Mouse (Mus musculus) cerebellum, postnatal 4 days (tissue): Measurements from ENCODE around the gene Zpld1.

Source experiments
- DNase-seq, 2 experiments: peaks; one replicate each; pipeline ENCODE4 v3.0.0; 2022; ENCODE audit warnings: low spot score in 2 of 2, mixed read lengths in 1 of 2

Gene Zpld1

GRCm38 (mm10) chr16:55297886-55298285 lies at the start of gene Zpld1:
Gene Zpld1, minus strand, starts transcription at chr16:55297986.
- DNase-seq = no peak

DNA sequence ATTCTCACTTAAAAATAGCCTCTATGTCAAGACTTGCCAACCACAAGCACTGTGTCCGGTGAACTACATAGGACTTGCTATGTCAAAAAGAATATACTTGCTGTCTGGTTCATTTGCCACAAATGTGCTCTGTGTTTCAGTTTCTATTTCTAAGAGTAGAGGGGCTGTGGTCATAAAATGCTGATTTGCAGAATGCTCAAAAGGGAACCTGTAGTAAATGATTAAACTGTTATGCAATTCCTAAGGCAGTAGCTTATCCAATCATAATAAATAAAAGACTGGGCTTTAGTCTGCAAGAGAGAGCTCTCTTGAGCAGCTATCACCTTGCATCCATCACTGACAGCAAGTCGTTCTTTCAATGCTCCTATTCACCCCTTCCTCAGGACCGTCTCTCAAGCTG lies 47.9 kb upstream of the Zpld1 start:
- DNase-seq = no peak

DNA sequence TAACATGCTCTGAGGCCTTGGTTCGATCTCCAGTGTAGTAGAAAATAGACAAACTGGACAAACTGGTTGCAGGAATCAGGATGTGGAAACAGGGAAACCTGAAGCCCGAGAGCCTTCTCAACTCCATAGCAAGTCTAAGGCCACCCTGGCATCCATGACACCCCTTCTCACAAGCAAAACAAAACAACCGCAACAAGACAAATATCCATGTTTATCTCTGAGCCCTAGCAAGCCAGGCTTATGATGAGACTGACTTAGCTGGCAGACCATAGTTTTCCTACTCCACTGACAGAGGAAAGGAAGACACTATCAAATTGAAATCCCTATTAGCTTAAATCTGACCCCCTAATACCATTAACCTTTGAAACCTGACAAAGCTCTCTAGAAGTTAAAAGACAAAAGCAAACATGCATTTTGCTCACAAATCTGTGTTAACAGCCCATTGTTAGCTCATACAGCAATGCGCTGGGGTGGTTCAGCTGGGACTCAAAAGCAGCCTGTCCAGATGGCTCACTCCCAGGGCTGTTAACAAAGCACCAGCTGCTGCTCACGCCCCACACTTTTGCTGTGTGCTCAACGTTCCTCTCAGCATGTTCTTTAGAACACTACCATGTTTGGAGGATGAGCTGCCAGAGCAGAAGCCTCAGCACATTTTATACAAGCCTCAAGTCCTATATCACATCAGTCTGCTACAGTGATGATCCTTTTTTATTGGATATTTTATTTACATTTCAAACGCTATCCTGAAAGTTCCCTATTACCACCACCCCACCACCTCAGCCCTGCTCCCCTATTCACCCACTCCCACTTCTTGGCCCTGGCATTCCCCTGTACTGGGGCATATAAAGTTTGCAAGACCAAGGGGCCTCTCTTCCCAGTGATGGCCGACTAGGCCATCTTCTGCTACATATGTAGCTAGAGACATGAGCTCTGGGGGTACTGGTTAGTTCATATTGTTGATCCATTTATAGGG lies 24.0 kb upstream of the Zpld1 start:
- DNase-seq = peak in 1 of 2 experiments; percentile 20

GRCm38 (mm10) chr16:55316996-55317395 lies 19.2 kb upstream of the Zpld1 start:
- DNase-seq = no peak

- no peak for DNase-seq
Observed at GRCm38 (mm10) chr16:55312106-55312505, 14.3 kb upstream of the Zpld1 start.

GRCm38 (mm10) chr16:55282696-55283095 lies 15.1 kb downstream of the Zpld1 start:
- DNase-seq = no peak

DNA sequence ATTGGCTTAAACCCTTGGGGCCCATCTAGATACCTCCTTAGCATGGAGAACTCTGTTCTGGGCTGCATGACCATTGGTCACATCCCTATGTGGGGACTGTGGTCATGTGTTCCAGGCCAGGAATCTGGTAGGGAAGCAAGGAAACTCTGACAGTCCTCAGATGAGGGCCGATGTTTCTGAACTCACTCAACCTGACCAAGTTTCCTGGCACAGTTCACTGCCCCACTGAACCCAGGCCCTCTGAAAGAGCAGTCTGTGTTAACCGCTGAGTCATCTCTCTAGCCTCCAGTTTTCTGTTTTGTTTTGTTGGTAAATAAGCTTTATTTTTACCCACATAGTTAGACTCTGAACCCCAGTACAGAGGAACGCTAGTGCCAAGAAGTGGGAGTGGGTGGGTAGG lies 20.3 kb downstream of the Zpld1 start:
- DNase-seq = no peak

DNA sequence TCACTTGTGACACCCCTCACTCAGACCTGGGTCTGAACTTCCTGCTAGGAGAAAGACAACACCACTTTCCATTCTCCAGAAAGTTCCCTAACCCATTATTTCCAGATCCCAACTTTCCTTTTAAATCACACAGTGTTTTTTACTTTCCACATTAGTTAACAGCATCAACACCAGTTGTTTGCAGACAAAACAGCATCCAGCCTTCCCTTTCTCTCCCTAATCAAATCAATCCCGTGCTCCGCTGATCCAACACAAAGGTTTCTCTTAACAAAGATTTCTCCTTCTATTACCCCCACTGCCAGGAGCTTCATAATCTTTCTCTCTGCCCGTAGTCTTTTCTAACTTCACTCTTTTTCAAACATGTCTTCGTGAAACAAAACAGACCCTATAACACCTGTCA lies 32.5 kb downstream of the Zpld1 start:
- DNase-seq = no peak

DNA sequence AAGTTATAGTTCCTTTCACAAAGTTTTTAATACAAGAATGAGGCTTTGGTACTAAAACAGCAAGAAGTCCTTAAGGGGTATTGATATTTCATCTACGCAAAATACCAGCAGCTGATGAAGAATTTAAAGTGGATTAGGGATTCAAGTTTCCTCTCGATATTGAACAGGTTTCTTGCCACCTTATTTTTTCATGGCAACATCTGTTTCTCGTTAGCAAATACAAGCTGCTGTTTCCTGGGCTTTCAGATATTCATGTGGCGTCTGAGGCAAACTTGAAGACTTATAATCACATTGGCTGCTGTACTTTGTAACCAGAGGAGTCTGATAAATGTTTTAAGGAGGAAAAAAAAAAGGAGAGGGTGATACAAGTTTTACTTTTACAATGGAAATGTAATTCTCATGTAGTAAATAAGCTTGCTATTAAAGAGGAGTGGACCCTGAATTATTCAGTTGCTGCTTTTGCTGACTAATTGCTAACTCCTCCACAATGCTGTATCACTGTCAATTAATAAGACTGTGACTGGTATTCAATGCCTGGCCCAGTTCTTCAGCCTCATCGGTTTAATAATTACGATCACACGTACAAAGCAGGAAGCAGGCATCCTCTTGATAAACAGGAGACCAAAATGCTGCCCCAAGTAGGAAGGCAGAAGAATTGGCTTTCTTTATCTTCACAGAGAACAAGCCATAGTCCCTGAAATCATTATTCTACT lies 36.8 kb downstream of the Zpld1 start:
- DNase-seq = no peak

GRCm38 (mm10) chr16:55259719-55260118 lies 38.1 kb downstream of the Zpld1 start:
- DNase-seq = no peak

DNA sequence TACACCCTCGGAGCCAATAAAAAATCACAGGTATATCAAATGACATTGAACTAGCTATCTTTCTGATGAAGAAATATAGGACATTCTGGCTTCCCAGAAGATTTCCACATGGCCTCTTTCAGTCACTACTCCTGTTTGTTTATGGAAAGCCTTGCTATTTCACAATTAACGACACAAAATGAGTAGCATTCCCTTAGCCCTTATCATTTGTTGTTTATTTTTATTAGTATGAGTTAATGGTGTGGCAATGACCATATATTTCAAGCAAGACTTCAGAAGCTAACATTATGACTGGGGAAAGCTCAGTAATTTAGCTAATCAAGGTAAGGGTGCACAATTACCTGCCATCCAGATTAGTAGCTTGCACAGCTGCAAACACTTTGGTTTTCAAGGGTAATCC lies 56.8 kb downstream of the Zpld1 start:
- no peak for DNase-seq

- DNase-seq = no peak
Observed at GRCm38 (mm10) chr16:55228995-55229622, 68.7 kb downstream of the Zpld1 start.

DNA sequence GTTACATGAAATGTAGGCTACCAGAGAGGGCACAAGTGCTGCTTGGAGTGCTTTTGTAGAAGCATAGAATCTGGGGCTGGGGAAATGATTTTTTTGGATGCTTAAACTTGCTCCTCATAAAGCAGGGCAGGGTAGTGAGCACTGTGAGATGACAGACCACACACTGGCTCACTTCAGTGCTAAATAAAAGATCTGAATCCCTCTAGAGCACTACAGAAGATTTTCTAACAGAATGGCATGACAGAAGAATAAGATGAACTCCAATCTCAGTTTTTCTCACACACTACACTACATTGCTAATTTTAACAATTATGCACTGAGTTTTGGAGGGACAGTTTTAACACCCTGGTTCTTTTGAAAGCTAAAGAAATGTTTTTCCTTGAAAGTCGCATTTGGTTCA lies 93.8 kb downstream of the Zpld1 start:
- DNase-seq = no peak

GRCm38 (mm10) chr16:55190397-55190796 lies 107.4 kb downstream of the Zpld1 start:
- no peak for DNase-seq

DNA sequence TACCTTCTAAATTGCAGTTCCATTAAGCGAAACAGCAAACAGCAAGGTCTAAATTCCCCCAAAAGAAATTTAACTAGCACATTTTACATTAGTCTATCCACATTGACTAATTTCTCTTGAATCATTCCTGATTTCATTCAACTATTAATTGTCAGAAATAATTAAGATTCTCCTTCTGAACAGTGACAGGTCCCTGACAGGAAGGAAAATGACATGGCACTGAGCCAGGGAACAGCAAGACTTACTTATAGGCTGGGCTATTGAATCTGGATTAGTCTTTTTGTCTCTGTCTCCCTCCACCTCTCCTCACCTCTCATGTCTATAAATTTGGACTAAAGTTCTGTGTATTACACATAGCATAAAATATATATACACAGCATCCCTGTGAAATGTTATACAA lies 112.4 kb downstream of the Zpld1 start:
- no peak for DNase-seq
